Mouse (Mus musculus) bone marrow macrophage, adult 2 months (primary cell): Measurements from ENCODE around the gene Ccdc88c. TPM values are rescaled to one million over a fixed set of nuclear protein-coding genes. Genes with fewer than 3 reads are reported as not detected.

Experiments used
- H3K27ac ChIP-seq: 2 replicates; pipeline ENCODE4 v1.5.1; 2012; ENCODE audit warnings: low read depth, low read length; ENCODE audit not compliant: insufficient read depth
- H3K4me1 ChIP-seq: 2 replicates; pipeline ENCODE4 v1.6.1; 2012; ENCODE audit warnings: low read length; ENCODE audit not compliant: control insufficient read depth, insufficient read depth
- H3K4me3 ChIP-seq: 2 replicates; pipeline ENCODE4 v1.5.1; 2012; ENCODE audit warnings: mild to moderate bottlenecking, low read length, moderate library complexity; ENCODE audit not compliant: insufficient read depth
- CTCF ChIP-seq: IDR thresholded peaks from 2 replicates; pipeline ENCODE4 v1.5.1; 2012; ENCODE audit warnings: low read depth, mild to moderate bottlenecking, low read length, moderate library complexity
- POLR2A ChIP-seq: IDR thresholded peaks from 2 replicates; pipeline ENCODE4 v1.6.1; 2012; ENCODE audit warnings: mild to moderate bottlenecking, low read depth, low read length, borderline replicate concordance
- polyA plus RNA-seq: library from polyadenylated mRNA; stranded (reverse); fragments of >200 nt; gene quantifications from 2 replicates; pipeline ENCODE4 v1.2.4, GENCODE M21; 2012; ENCODE audit not compliant: missing spikeins, insufficient read depth, insufficient read length

Gene Ccdc88c
- polyA plus RNA-seq, 1 experiment, result 0.76 TPM

DNA sequence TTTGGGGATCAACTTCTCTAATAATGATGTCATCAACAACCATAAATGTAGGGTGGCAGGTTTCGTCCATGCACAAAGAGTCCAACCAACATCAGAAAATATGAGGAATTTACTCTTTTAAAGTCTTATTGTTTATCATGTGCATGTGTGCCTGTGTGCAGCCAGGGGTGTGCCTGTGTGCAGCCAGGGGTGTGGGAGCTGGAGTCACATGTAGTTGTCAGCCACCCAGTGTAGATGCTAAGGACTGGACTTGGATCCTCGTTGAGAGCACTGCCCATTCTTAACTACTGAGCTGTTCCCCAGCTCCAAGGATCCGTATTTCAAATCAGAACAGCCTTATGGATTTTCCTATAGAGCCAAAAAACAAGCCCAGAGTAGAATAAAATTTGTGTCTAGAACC lies 37.7 kb downstream of the Ccdc88c start:
- no peak overlapping the region for H3K27ac ChIP-seq
- TF ChIP-seq CTCF, result no peak
- no peak overlapping the region for H3K4me3 ChIP-seq
- H3K4me1 ChIP-seq, result no peaks in the 10 kb centered on the region

DNA sequence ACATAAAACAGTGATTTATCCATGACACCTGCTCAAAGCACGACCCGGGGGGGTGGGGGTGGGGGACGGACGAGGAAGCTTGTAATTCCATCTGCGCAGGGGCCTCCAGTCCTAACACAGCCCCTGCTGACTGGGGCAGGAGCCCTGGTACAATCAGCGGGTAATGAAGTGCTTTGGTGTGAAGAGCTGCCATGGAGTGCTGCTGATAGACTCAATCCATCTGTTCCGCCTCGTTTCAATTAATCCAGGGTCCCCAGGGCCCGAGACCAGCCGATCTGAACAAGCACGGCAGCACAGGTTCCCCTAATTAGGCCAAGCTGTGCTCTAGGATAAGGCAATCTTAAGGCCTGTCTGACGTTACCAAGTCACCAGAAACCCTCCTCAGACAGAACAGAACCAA lies 38.6 kb downstream of the Ccdc88c start:
- H3K27ac ChIP-seq, result no peak overlapping the region
- H3K4me3 ChIP-seq, result no peak overlapping the region
- no peak for TF ChIP-seq POLR2A
- no peak for TF ChIP-seq CTCF
- H3K4me1 ChIP-seq, result peaks cover under 1% of the 10 kb centered on the region

DNA sequence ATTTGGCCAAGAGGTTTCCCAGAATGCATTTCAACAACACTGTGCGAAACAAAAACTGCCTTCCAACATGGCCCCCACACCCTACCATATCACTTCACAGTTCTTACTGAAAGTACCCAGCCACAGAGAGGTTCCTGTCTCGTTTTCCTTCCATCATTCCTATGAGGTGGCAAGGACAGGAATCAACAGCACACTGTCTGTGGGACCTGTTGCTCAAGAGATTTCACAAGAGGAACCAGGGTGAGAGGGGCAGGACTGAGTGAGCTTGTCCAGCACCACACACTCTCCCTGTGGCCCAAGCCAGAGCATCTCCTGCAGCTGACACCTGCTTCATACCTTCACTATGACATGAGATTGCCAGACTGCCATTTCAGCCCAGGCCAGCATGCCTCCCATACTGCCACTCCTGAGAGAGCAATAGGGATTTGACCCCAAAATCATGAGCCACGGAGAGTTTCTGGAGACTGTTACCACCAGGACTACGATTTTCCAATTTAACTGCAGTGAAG lies 39.0 kb downstream of the Ccdc88c start:
- no peak overlapping the region for H3K27ac ChIP-seq

DNA sequence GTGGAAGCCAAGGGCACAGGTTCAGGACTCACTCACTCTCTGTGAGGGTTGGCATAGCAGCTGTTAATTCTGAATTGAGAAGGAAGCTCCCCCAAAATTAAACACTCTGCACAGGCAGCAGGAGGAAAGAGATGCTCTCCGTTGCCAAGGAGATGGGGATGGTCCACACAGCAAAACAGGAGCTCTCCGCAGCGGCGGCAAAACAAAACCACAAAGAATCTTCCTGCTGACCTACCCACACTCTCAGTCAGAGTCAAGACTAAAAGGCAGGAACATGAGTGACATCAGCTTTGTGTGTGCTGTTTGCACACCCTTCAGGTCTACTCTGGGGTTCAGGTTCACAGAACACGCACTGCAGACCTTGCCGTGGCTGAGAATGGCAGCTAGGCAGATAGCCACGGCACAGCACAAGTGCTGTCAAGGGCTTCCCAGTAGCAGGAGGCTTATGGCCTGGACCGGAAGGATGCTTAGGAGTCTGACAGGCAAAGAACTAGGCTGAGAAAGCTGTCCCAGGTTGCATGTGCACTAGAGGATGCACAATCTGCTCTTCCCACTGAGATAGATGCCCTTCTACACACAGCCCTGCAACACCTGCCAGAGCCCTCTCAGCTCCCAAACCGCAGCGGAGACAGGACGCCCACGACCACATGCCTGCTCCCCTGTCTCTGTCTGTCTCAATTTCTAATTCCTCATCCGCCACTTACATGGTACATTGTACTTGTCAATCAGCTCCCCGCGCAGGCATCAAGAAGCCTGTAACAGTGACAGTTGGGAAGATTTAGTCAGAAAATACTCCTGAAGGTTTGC lies 40.3 kb downstream of the Ccdc88c start:
- H3K4me1 ChIP-seq, result peaks cover 5% of the 10 kb centered on the region
- no peak overlapping the region for H3K27ac ChIP-seq

More for the DNA sequence above, 39.0 kb downstream of the Ccdc88c start:
- Histone ChIP-seq H3K4me1 (peaks cover 5% of the 10 kb centered on the region), H3K4me3 (no peak overlapping the region)
- TF ChIP-seq POLR2A (no peak), CTCF (no peak)

DNA sequence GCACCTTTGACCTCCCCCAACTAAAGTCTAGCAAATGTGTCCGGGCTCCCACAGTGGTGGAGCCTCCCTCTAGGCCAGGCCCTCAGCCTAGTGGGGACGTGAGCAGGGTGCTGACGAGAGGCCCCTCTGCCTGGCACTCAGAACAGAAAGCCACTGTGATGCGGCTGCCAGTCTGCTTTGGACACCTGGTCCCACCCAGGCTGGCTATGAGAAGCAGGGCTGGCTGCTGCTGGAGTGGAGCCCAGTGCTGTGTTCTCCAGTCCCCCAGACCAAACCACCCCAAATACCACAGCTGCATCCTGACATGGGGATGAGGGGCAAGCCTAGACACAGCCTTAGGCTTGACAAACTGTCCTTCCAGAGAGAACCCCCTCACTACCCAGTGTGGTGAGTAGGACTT lies 42.4 kb downstream of the Ccdc88c start:
- TF ChIP-seq POLR2A (no peak), CTCF (no peak)
- Histone ChIP-seq H3K27ac (no peak overlapping the region), H3K4me3 (no peak overlapping the region), H3K4me1 (peaks cover 5% of the 10 kb centered on the region)

More for the DNA sequence above, 40.3 kb downstream of the Ccdc88c start:
- no peak for TF ChIP-seq POLR2A
- TF ChIP-seq CTCF, result no peak
- no peak overlapping the region for H3K4me3 ChIP-seq

DNA sequence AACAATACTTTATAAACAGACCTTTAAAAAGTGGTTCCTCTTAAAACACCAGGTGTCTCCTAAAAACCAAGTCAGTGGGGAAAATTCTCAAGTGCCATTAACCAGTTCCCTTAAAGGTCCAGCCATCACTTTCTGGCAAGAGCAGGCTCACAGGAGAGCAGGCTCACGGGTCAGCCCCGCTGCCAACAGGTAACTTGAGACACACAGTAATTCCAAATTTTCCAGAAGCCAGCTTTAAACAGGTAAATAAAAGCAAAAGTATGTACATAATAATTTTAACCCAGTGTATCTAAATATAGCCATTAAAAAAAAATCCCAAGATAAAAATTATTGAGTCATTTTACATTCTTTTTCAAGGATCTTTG lies 43.1 kb downstream of the Ccdc88c start:
- Histone ChIP-seq H3K27ac (no peak overlapping the region), H3K4me3 (no peak overlapping the region), H3K4me1 (peaks cover 5% of the 10 kb centered on the region)
- no peak for TF ChIP-seq CTCF

DNA sequence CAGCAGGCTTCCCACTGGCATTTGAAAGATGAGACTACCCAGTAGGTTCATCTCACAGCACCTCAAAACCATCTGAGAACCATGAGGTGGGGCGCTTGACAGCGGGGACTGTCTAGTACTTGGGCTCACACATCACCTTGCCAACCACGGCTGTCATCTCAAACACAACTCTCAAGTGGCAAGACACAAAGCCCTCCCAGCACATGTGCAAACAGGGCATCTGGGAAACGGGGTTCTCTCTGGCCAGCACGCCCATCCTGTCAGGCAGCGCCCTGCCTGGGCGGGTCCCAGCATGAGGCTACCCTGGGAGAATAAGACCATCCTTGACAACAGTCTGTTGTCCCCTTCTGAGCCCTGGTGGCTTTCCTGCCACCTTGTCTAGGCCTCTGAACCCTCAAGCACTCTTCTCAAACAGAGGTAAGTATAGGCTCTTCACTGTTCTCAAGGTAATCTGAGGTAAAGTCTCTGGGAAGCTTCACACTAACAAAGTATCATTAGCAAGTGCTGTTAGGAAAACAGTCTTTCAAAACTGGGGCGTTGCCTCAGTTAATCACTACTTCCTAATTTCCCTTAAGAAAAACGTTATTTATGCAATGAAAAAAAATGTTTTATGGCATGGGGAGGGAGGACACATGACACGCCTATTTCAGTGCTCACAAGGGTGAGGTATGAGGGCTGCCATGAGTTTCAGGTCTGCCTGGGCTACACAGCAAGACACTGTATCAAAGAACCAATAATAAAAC lies 43.6 kb downstream of the Ccdc88c start:
- no peak overlapping the region for H3K27ac ChIP-seq
- TF ChIP-seq CTCF (no peak), POLR2A (no peak)
- H3K4me3 ChIP-seq, result no peak overlapping the region

DNA sequence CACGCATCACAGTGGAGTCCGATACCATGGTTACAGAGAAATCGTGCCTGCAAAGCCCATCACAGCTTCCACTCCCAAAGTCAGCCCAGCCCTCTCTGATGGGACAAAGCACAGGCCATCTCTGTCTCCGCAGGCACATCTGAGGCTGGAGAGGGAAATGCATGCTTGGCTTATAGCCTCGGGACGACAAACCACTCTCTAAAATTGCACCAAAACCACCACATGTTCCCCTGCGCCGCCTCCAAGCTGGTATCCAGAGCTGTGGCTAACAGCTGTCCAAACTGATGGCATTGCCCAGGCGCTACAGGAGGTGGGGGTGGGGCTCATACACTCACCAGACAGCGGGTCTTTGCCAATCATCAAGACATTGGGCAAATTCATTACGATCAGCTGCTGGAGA lies 45.3 kb downstream of the Ccdc88c start:
- Histone ChIP-seq H3K4me1 (peaks cover 5% of the 10 kb centered on the region), H3K4me3 (no peak overlapping the region), H3K27ac (no peak overlapping the region)
- TF ChIP-seq CTCF, result no peak
- TF ChIP-seq POLR2A, result no peak

More for the DNA sequence above, 43.6 kb downstream of the Ccdc88c start:
- peaks cover 5% of the 10 kb centered on the region for H3K4me1 ChIP-seq

DNA sequence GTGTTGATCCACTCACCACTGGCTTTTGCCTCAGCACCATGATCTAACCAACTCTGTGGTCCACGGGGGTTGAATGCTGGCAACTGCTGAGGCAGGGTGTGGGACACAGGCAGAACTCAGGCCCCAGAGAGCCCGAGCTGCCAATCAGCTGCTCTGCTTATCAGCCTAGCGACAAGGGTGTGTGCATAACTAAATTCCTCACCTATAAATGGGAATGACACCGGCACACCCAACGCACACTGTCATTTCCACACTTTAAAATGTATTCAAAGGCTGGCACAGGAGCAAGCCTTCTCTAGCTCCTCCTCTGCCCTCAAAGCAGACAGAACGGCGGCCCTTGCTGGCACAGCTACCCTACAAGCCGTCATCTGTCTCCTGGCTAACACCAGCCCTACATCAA lies 46.6 kb downstream of the Ccdc88c start:
- H3K27ac ChIP-seq, result no peak overlapping the region
- TF ChIP-seq CTCF (no peak), POLR2A (no peak)

DNA sequence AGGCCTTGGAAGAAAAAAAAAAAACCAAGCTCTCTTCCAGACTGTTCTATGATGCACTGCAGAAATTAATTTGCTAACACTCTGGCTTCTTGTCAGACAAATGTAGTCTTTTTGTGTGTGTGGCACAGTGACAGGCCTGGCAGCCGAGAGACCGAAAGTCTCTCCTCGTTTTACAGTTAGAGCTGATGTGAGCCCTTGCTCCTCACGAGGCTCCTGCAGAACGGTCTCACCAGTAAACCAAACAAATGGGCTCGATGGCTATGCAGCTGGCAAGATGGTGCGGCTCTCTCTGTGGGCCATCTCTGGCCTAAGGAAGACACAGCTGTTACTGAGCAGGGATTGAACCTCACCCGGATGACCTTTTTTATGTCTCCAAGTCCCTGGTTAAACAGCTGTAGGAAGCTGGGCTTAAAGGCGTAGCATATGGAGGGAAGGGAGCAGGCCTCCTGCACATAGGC lies 48.3 kb downstream of the Ccdc88c start:
- Histone ChIP-seq H3K4me3 (no peak overlapping the region), H3K27ac (no peak overlapping the region), H3K4me1 (peaks cover 5% of the 10 kb centered on the region)
- no peak for TF ChIP-seq POLR2A
- TF ChIP-seq CTCF, result no peak

More for the DNA sequence above, 46.6 kb downstream of the Ccdc88c start:
- Histone ChIP-seq H3K4me3 (no peak overlapping the region), H3K4me1 (peaks cover 5% of the 10 kb centered on the region)
